Mouse (Mus musculus) layer of hippocampus, adult 6 months (tissue): Measurements from ENCODE around the gene Kif22. TPM values are rescaled to one million over a fixed set of nuclear protein-coding genes. Genes with fewer than 3 reads are reported as not detected.

Source experiments
- long read RNA-seq, 2 experiments: library from polyadenylated mRNA; unstranded; transcript quantifications; one replicate each; pipeline ENCODE4 v2.0.0; 2019 to 2020
- microRNA-seq: library from miRNA; unstranded; fragments of <30 nt; microRNA quantifications from one replicate; pipeline ENCODE4 v1.2.0, GENCODE M21; 2020
- polyA plus RNA-seq: library from polyadenylated mRNA; unstranded; fragments of <200 nt; fragmentation: Nextera tagmentation; gene quantifications from 2 replicates; pipeline ENCODE4 v1.2.3, GENCODE M21; 2021

Kif22 gene
- 15.6 and 17.6 TPM in 2 replicates for polyA plus RNA-seq
- long read RNA-seq, experiment 1, partial matches to known transcripts, result 0 of 1 reads
- long read RNA-seq, experiment 1, other reads (novel, unspliced or antisense), result 0 of 1 reads
- long read RNA-seq, experiment 2, partial matches to known transcripts, result 0 of 5 reads
- long read RNA-seq, experiment 2, other reads (novel, unspliced or antisense), result 1 of 5 reads

GRCm38 (mm10) chr7:127041851-127042672, at the start of gene Kif22:
Gene Kif22, minus strand, starts transcription at chr7:127042471.

GRCm38 (mm10) chr7:127091114-127091896, 49.0 kb upstream of the Kif22 start, which contains the start of gene AI467606:
Gene AI467606, plus strand, starts transcription at chr7:127091359.

GRCm38 (mm10) chr7:127087278-127088010, 45.2 kb upstream of the Kif22 start, which contains the start of gene Zg16:
Gene Zg16, minus strand, starts transcription at chr7:127087328.

GRCm38 (mm10) chr7:127026984-127027726, 15.1 kb downstream of the Kif22 start, which contains the start of gene Maz:
Gene Maz, minus strand, starts transcription at chr7:127027037.

GRCm38 (mm10) chr7:127020901-127021562, 21.2 kb downstream of the Kif22 start, which contains the start of the genes Gm42742 and Prrt2:
Gene Gm42742, minus strand, starts transcription at chr7:127021097.
Gene Prrt2, minus strand, starts transcription at chr7:127021211.

DNA sequence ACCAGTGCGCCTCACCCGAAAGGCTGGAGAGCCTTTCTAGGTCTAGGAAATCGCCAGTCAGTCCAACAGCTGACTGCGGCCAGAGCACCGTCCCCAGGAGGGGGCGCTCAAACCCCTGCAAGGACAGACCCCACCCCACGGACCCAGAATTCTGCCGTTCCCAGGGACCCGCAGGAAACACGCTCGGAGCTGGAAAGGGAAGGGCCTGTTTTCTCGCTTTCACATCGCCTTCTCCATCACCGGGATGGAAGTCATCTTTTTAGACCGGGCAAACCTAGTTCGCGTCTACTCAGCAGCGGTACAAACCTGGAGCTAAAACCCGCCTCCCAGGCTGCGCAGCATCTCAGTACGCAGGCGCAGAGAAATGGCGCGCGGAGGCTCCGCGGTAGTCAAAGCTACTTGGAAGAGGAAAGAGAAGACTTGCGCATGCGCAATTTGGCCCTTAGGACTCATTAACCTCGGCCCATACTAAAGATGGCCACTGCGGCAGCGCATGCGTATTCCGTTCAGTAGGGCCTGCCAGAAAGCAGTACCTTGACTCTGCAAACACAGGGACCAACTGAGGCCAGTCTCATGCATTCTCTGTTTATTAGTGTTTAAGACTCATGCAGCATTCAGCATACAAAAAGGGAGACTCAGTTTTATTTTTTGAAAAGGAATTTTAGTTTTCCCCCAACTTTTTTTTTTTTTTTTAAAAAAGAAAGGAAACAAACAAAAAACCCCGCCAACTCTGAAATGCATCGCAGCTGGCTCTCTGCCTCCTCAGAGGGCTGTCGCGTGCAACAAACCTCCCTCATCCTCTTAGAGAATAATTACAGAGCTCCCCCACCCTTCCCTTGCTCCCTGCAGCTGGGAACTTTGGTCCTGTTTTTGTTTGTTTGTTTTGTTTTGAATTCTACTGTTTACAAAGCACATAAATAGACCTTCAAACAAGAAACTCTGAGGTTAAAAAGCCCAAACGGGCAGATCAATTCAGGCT, 25.0 kb downstream of the Kif22 start, which contains the start of gene Pagr1a:
TSS of gene Pagr1a (minus strand) at position 382 of the 979 bp plus-strand sequence.

GRCm38 (mm10) chr7:127016481-127016485, 26.0 kb downstream of the Kif22 start, which contains the start of gene Pagr1b:
Gene Pagr1b, minus strand, starts transcription at chr7:127016484.

GRCm38 (mm10) chr7:127014320-127014719, 28.0 kb downstream of the Kif22 start, which contains the start of gene Mvp:
Gene Mvp, minus strand, starts transcription at chr7:127014621.

Small RNAs within 50 kb of the gene (microRNA-seq; reads per million reads assigned to microRNA genes)
- gene Gm44343, result not detected

Other genes starting within 250 kb of the Kif22 start
- 52.4 and 61.8 TPM in 2 replicates for gene Ppp4c, start 250.0 kb downstream of the Kif22 start, polyA plus RNA-seq
- gene Fam57b, start 244.8 kb downstream of the Kif22 start, polyA plus RNA-seq, result 4.4 and 5.3 TPM in 2 replicates
- gene 4930451I11Rik, start 210.8 kb downstream of the Kif22 start, polyA plus RNA-seq, result not detected in 2 replicates
- 6.7 and 7.2 TPM in 2 replicates for gene Doc2a, start 195.1 kb downstream of the Kif22 start, polyA plus RNA-seq
- 2.4 and 3.8 TPM in 2 replicates for gene Hirip3, start 180.5 kb downstream of the Kif22 start, polyA plus RNA-seq
- 46.0 and 48.1 TPM in 2 replicates for gene Ino80e, start 180.1 kb downstream of the Kif22 start, polyA plus RNA-seq
- gene Taok2, start 157.8 kb downstream of the Kif22 start, polyA plus RNA-seq, result 8.2 and 10.1 TPM in 2 replicates
- gene Tmem219, start 119.6 kb downstream of the Kif22 start, polyA plus RNA-seq, result 28.6 and 32.5 TPM in 2 replicates
- 262 and 282 TPM in 2 replicates for gene Kctd13, start 113.6 kb downstream of the Kif22 start, polyA plus RNA-seq
- 10.4 and 12.0 TPM in 2 replicates for gene Asphd1, start 92.9 kb downstream of the Kif22 start, polyA plus RNA-seq
- 70.3 and 76.4 TPM in 2 replicates for gene Sez6l2, start 91.9 kb downstream of the Kif22 start, polyA plus RNA-seq
- 205 and 220 TPM in 2 replicates for gene Cdipt, start 66.6 kb downstream of the Kif22 start, polyA plus RNA-seq
- 0.46 and 0.93 TPM in 2 replicates for gene Cdiptos, start 66.4 kb downstream of the Kif22 start, polyA plus RNA-seq
- gene Mvp, start 27.9 kb downstream of the Kif22 start, polyA plus RNA-seq, result 4.2 and 5.5 TPM in 2 replicates
- 0.55 TPM in 1 of 2 replicates, not detected in the other for gene Pagr1b, start 26.0 kb downstream of the Kif22 start, polyA plus RNA-seq
- 28.6 and 49.8 TPM in 2 replicates for gene Pagr1a, start 25.1 kb downstream of the Kif22 start, polyA plus RNA-seq
- gene Gm42742, start 21.4 kb downstream of the Kif22 start, polyA plus RNA-seq, result 8.1 and 19.3 TPM in 2 replicates
- 96.1 and 120 TPM in 2 replicates for gene Prrt2, start 21.3 kb downstream of the Kif22 start, polyA plus RNA-seq
- gene Maz, start 15.4 kb downstream of the Kif22 start, polyA plus RNA-seq, result 5.6 and 7.1 TPM in 2 replicates
- gene Zg16, start 44.9 kb upstream of the Kif22 start, polyA plus RNA-seq, result not detected in 2 replicates
- 1.8 and 2.1 TPM in 2 replicates for gene AI467606, start 48.9 kb upstream of the Kif22 start, polyA plus RNA-seq
- 0.89 and 0.97 TPM in 2 replicates for gene Qprt, start 79.8 kb upstream of the Kif22 start, polyA plus RNA-seq
- gene Spn, start 95.4 kb upstream of the Kif22 start, polyA plus RNA-seq, result 0.06 TPM in 1 of 2 replicates, not detected in the other
- gene Cd2bp2, start 153.6 kb upstream of the Kif22 start, polyA plus RNA-seq, result 30.0 and 34.9 TPM in 2 replicates
- gene Tbc1d10b, start 166.0 kb upstream of the Kif22 start, polyA plus RNA-seq, result 8.5 and 9.3 TPM in 2 replicates
- 4.1 and 5.1 TPM in 2 replicates for gene Mylpf, start 166.4 kb upstream of the Kif22 start, polyA plus RNA-seq
- 12.1 and 12.3 TPM in 2 replicates for gene Zfp553, start 190.6 kb upstream of the Kif22 start, polyA plus RNA-seq
- gene Sept1, start 190.7 kb upstream of the Kif22 start, polyA plus RNA-seq, result 1.3 and 2.0 TPM in 2 replicates
- gene Zfp771, start 201.8 kb upstream of the Kif22 start, polyA plus RNA-seq, result 61.1 and 73.1 TPM in 2 replicates
- gene Dctpp1, start 218.2 kb upstream of the Kif22 start, polyA plus RNA-seq, result 66.6 and 67.2 TPM in 2 replicates
- gene Sephs2, start 231.6 kb upstream of the Kif22 start, polyA plus RNA-seq, result 60.4 and 69.7 TPM in 2 replicates